Mouse (Mus musculus) 416B (cell line): Measurements from ENCODE around the gene Ebf1.

Source experiments
- DNase-seq: peaks from one replicate; pipeline ENCODE4 v3.0.0; 2011; ENCODE audit warnings: low read depth

Gene Ebf1

GRCm38 (mm10) chr11:44841127-44842056 lies 224.3 kb downstream of the Ebf1 start:
- DNase-seq = no peak

- no peak for DNase-seq
Observed at GRCm38 (mm10) chr11:44851874-44852273, 234.8 kb downstream of the Ebf1 start.

- DNase-seq = no peak
Observed at GRCm38 (mm10) chr11:44852921-44853320, 235.8 kb downstream of the Ebf1 start.

GRCm38 (mm10) chr11:44854496-44854895 lies 237.4 kb downstream of the Ebf1 start:
- no peak for DNase-seq

- no peak for DNase-seq
Observed at GRCm38 (mm10) chr11:44861108-44861507, 244.0 kb downstream of the Ebf1 start.

GRCm38 (mm10) chr11:44863910-44864309 lies 246.8 kb downstream of the Ebf1 start:
- no peak for DNase-seq

- DNase-seq = no peak
Observed at GRCm38 (mm10) chr11:44866476-44867149, 249.5 kb downstream of the Ebf1 start.

GRCm38 (mm10) chr11:44867433-44867832 lies 250.3 kb downstream of the Ebf1 start:
- no peak for DNase-seq

GRCm38 (mm10) chr11:44873876-44874275 lies 256.8 kb downstream of the Ebf1 start:
- no peak for DNase-seq

- no peak for DNase-seq
Observed at GRCm38 (mm10) chr11:44875171-44875570, 258.1 kb downstream of the Ebf1 start.

- no peak for DNase-seq
Observed at GRCm38 (mm10) chr11:44881056-44881683, 264.1 kb downstream of the Ebf1 start.

- no peak for DNase-seq
Observed at GRCm38 (mm10) chr11:44882476-44882970, 265.4 kb downstream of the Ebf1 start.

GRCm38 (mm10) chr11:44884337-44884736 lies 267.2 kb downstream of the Ebf1 start:
- DNase-seq = no peak

GRCm38 (mm10) chr11:44886897-44887296 lies 269.8 kb downstream of the Ebf1 start:
- no peak for DNase-seq

- no peak for DNase-seq
Observed at GRCm38 (mm10) chr11:44887691-44888090, 270.6 kb downstream of the Ebf1 start.

- DNase-seq = no peak
Observed at GRCm38 (mm10) chr11:44888390-44888789, 271.3 kb downstream of the Ebf1 start.

- DNase-seq = no peak
Observed at GRCm38 (mm10) chr11:44892814-44893521, 275.9 kb downstream of the Ebf1 start.

GRCm38 (mm10) chr11:44893986-44894385 lies 276.9 kb downstream of the Ebf1 start:
- DNase-seq = no peak

GRCm38 (mm10) chr11:44894798-44895197 lies 277.7 kb downstream of the Ebf1 start:
- DNase-seq = no peak

- no peak for DNase-seq
Observed at GRCm38 (mm10) chr11:44895893-44896292, 278.8 kb downstream of the Ebf1 start.

- DNase-seq = no peak
Observed at GRCm38 (mm10) chr11:44897140-44897665, 280.1 kb downstream of the Ebf1 start.

GRCm38 (mm10) chr11:44899554-44899953 lies 282.4 kb downstream of the Ebf1 start:
- DNase-seq = no peak
